Mouse (Mus musculus) olfactory bulb, adult 2 months (tissue): ENCODE measurements at regions not wholly inside any gene's neighbourhood (a gene's known extent, or its start where the extent isn't known, plus 50 kb on each side); places are given as distances from the start of the nearest gene placed in this dataset.

Experiments used
- CTCF ChIP-seq: fragments of 200-500 bp; IDR thresholded peaks from 2 replicates; pipeline ENCODE4 v1.5.1; 2012; ENCODE audit warnings: low read depth, mild to moderate bottlenecking, low read length, moderate library complexity; ENCODE audit not compliant: insufficient read depth
- POLR2A ChIP-seq: fragments of 200-500 bp; IDR thresholded peaks from 2 replicates; pipeline ENCODE4 v1.6.1; 2012; ENCODE audit warnings: mild to moderate bottlenecking, low read depth, low read length, moderate library complexity; ENCODE audit not compliant: insufficient read depth

DNA sequence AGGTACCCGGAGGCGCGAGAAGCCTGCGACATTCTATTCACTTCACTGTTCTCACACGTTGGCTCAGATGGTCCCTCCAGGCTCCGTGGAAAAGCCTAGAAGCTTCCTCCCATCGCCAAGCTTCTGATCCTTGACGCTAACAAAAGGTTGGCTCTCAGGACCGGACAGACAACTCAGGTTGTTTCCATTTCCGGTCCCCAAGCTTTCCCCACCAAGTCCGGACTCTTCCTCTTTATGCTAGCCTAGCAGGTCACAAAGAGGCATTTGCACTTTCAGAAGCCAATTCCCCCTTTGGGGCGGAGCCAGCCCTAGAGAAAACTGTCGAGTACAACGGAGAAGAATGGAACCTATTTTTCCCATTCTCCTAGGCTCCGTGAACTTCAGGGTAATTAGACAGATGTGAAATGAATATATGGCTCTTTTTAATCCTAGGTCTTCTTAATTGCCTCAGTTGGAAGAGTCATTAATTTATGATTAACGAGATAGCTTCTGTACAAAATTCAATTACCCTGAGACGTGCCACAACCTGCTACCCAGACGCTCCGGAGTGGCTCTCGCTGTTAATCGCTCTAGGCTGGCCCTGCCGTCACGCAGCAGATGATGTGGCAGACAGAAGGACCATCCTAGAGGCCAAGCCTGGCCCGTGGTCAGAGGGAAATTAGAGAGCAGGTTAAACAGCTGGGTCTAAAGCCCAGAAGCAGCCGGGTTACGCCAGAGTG, 207.6 kb downstream of the Xxylt1 start:
- no peak for TF ChIP-seq POLR2A
- no peak for TF ChIP-seq CTCF
